Mouse (Mus musculus) midbrain, postnatal 0 days (tissue): Measurements from ENCODE around the gene Hcrtr1. TPM values are rescaled to one million over a fixed set of nuclear protein-coding genes. Genes with fewer than 3 reads are reported as not detected.

Experiments used
- ATAC-seq: fragments of 200-750 bp; cut with Nextera tagmentation; 2 replicates; pipeline ENCODE4 v1.8.0; 2017; ENCODE audit warnings: moderate number of reproducible peaks, mild to moderate bottlenecking, moderate TSS enrichment, moderate library complexity; ENCODE audit not compliant: low FRiP score
- DNase-seq: peaks from one replicate; pipeline ENCODE4 v3.0.0-alpha.2; 2015; ENCODE audit warnings: low spot score
- H3K27ac ChIP-seq: fragments of 300-500 bp; sonication (generic); 2 replicates; pipeline ENCODE4 v1.5.1; 2014; ENCODE audit warnings: low read depth, mild to moderate bottlenecking, low read length, mixed read lengths
- H3K27me3 ChIP-seq: fragments of 300-500 bp; sonication (generic); 2 replicates; pipeline ENCODE4 v1.6.1; 2014; ENCODE audit warnings: low read length, control low read depth, mixed read lengths; ENCODE audit not compliant: insufficient read depth
- H3K36me3 ChIP-seq: fragments of 300-500 bp; sonication (generic); 2 replicates; pipeline ENCODE4 v1.6.1; 2014; ENCODE audit warnings: low read length, control low read depth, mixed read lengths; ENCODE audit not compliant: insufficient read depth
- H3K4me1 ChIP-seq: fragments of 300-500 bp; sonication (generic); 2 replicates; pipeline ENCODE4 v1.6.1; 2014; ENCODE audit warnings: mild to moderate bottlenecking, control low read depth, antibody characterized with exemption, low read length, mixed read lengths; ENCODE audit not compliant: insufficient read depth
- H3K4me2 ChIP-seq: fragments of 300-500 bp; sonication (generic); 2 replicates; pipeline ENCODE4 v1.6.1; 2014; ENCODE audit warnings: low read depth, mild to moderate bottlenecking, low read length, mixed read lengths; ENCODE audit not compliant: poor library complexity, severe bottlenecking
- H3K4me3 ChIP-seq: fragments of 300-500 bp; sonication (generic); 2 replicates; pipeline ENCODE4 v1.5.1; 2014; ENCODE audit warnings: low read depth, mild to moderate bottlenecking, low read length, moderate library complexity
- H3K9ac ChIP-seq: fragments of 300-500 bp; sonication (generic); replicated peaks from 2 replicates; pipeline ENCODE4 v1.6.1; 2014; ENCODE audit warnings: mild to moderate bottlenecking, low read length, moderate library complexity, mixed read lengths; ENCODE audit not compliant: poor library complexity, severe bottlenecking
- H3K9me3 ChIP-seq: fragments of 300-500 bp; sonication (generic); 2 replicates; pipeline ENCODE4 v1.6.1; 2016; ENCODE audit warnings: low read length, control low read depth
- CTCF ChIP-seq: IDR thresholded peaks from 2 replicates; pipeline ENCODE4 v1.5.1; 2016; ENCODE audit warnings: antibody characterized with exemption, mild to moderate bottlenecking
- WGBS: fragments of 180-500 bp; shearing (Covaris S2); extraction: QIAGEN DNeasy Blood & Tissue Kit; methylation state at CpG from one replicate; pipeline ENCODE4 v1.1.7; 2014; 5-methylcytosine and 5-hydroxymethylcytosine counted together
- polyA plus RNA-seq: library from polyadenylated mRNA; unstranded; fragments of >200 nt; fragmentation: Nextera tagmentation; extraction: Ambion mirVana; gene quantifications from 2 replicates; pipeline ENCODE4 v1.2.1, GENCODE M21; 2015
- total RNA-seq: library from RNA; depleted of rRNA; stranded (reverse); fragments of >200 nt; gene quantifications from 2 replicates; pipeline ENCODE4 v1.2.3, GENCODE M21; 2014; rRNA removed

Hcrtr1 gene
- total RNA-seq (14.5 and 20.4 TPM in 2 replicates), polyA plus RNA-seq (13.9 and 16.7 TPM in 2 replicates)

GRCm38 (mm10) chr4:130139214-130139492 is at the start of gene Hcrtr1:
TSS of gene Hcrtr1 (minus strand) at chr4:130139359.
- DNase-seq (no peak), ATAC-seq (peak; percentile 51; the same call in 1 of the 2 replicates)
- Histone ChIP-seq H3K27me3 (peaks cover 6% of the 10 kb centered on the region), H3K9ac (peak within 1 kb of the TSS; percentile 71), H3K36me3 (no peaks in the 10 kb centered on the region), H3K4me3 (peak within 1 kb of the TSS; percentile 52), H3K9me3 (no peaks in the 10 kb centered on the region), H3K27ac (no peak within 1 kb of the TSS), H3K4me1 (peaks cover 4% of the 10 kb centered on the region; the same call in 1 of the 2 replicates), H3K4me2 (peak within 1 kb of the TSS; percentile 97)
- TF ChIP-seq CTCF = no peak
- 1% methylated on average over 14 of the region's 15 CpGs for WGBS

- H3K27me3 ChIP-seq = no peaks in the 10 kb centered on the region
- H3K4me1 ChIP-seq = no peaks in the 10 kb centered on the region
- no peak overlapping the region for H3K4me3 ChIP-seq
- 1% methylated on average over 13 of the region's 13 CpGs for WGBS
- TF ChIP-seq CTCF = peak; percentile 99
- H3K4me2 ChIP-seq = peak overlapping the region; percentile 29; the same call in 1 of the 2 replicates
- H3K36me3 ChIP-seq = no peaks in the 10 kb centered on the region
- H3K9ac ChIP-seq = no peak overlapping the region
- H3K9me3 ChIP-seq = no peaks in the 10 kb centered on the region
- no peak for ATAC-seq
- peak; percentile 86 for DNase-seq
- no peak overlapping the region for H3K27ac ChIP-seq
Observed at GRCm38 (mm10) chr4:130188806-130189297, 49.7 kb upstream of the Hcrtr1 start.

GRCm38 (mm10) chr4:130186891-130187290 is 47.7 kb upstream of the Hcrtr1 start:
- no peak overlapping the region for H3K4me2 ChIP-seq
- 77% methylated on average over 12 of the region's 12 CpGs for WGBS
- H3K9ac ChIP-seq = no peak overlapping the region
- no peak for DNase-seq
- no peak for ATAC-seq
- H3K27me3 ChIP-seq = no peaks in the 10 kb centered on the region
- no peaks in the 10 kb centered on the region for H3K9me3 ChIP-seq
- H3K4me1 ChIP-seq = no peaks in the 10 kb centered on the region
- no peak overlapping the region for H3K27ac ChIP-seq
- H3K36me3 ChIP-seq = no peaks in the 10 kb centered on the region
- no peak overlapping the region for H3K4me3 ChIP-seq
- no peak for TF ChIP-seq CTCF

- H3K9me3 ChIP-seq = no peaks in the 10 kb centered on the region
- H3K27ac ChIP-seq = no peak overlapping the region
- 74% methylated on average over 9 of the region's 9 CpGs for WGBS
- no peak overlapping the region for H3K4me3 ChIP-seq
- no peaks in the 10 kb centered on the region for H3K27me3 ChIP-seq
- TF ChIP-seq CTCF = no peak
- DNase-seq (no peak), ATAC-seq (no peak)
- no peaks in the 10 kb centered on the region for H3K4me1 ChIP-seq
- no peak overlapping the region for H3K9ac ChIP-seq
- H3K36me3 ChIP-seq = no peaks in the 10 kb centered on the region
- H3K4me2 ChIP-seq = no peak overlapping the region
Observed at GRCm38 (mm10) chr4:130186450-130186849, 47.3 kb upstream of the Hcrtr1 start.

- DNase-seq = no peak
- H3K27me3 ChIP-seq = no peaks in the 10 kb centered on the region
- H3K9me3 ChIP-seq = no peaks in the 10 kb centered on the region
- no peak overlapping the region for H3K4me3 ChIP-seq
- WGBS = 80% methylated on average over 5 of the region's 5 CpGs
- TF ChIP-seq CTCF = no peak
- no peaks in the 10 kb centered on the region for H3K36me3 ChIP-seq
- H3K9ac ChIP-seq = no peak overlapping the region
- H3K4me2 ChIP-seq = no peak overlapping the region
- no peak overlapping the region for H3K27ac ChIP-seq
- no peaks in the 10 kb centered on the region for H3K4me1 ChIP-seq
- ATAC-seq = no peak
Observed at GRCm38 (mm10) chr4:130183879-130184278, 44.7 kb upstream of the Hcrtr1 start.

GRCm38 (mm10) chr4:130183023-130183422 is 43.9 kb upstream of the Hcrtr1 start:
- no peaks in the 10 kb centered on the region for H3K9me3 ChIP-seq
- ATAC-seq = no peak
- WGBS = 64% methylated on average over 13 of the region's 13 CpGs
- no peak overlapping the region for H3K4me2 ChIP-seq
- no peaks in the 10 kb centered on the region for H3K4me1 ChIP-seq
- H3K27ac ChIP-seq = no peak overlapping the region
- TF ChIP-seq CTCF = no peak
- no peak overlapping the region for H3K9ac ChIP-seq
- H3K4me3 ChIP-seq = no peak overlapping the region
- H3K27me3 ChIP-seq = no peaks in the 10 kb centered on the region
- H3K36me3 ChIP-seq = no peaks in the 10 kb centered on the region
- DNase-seq = no peak
